Mouse (Mus musculus): Measurements from ENCODE around the gene Slk.
A peak's percentile ranks its signal among the peaks of the same experiment; 100 is the strongest.
"Not testable (repeated sequence)": the region's sequence is repeated elsewhere in the genome, so short reads cannot be mapped to it uniquely, and the experiment has no call there.

Slk gene

DNA sequence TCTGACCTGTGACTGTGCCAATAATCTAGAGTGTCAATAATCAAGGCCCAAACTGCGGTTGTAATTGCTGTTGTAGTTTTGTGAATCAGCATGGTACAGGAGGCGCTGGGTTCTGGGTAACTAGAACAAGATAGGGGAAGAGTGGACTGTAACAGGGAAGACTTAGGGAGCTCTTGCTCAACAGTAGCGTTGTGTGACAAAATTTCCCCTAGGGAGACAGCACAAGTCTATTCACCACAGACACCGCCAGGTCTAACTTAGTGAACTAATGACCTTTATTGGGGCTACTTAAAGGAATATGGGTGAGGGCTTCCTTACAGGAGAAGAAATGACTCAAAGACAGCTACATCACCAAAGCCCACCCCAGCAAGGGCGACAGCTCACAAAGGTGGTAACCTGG, 9.4 kb upstream of the Slk start:
- no peak for DNase-seq (ENCODE audit: low spot score in 2 of 2)

GRCm38 (mm10) chr19:47571981-47572380, 7.5 kb upstream of the Slk start:
- not testable (repeated sequence) for DNase-seq (ENCODE audit: low spot score in 2 of 2)

DNA sequence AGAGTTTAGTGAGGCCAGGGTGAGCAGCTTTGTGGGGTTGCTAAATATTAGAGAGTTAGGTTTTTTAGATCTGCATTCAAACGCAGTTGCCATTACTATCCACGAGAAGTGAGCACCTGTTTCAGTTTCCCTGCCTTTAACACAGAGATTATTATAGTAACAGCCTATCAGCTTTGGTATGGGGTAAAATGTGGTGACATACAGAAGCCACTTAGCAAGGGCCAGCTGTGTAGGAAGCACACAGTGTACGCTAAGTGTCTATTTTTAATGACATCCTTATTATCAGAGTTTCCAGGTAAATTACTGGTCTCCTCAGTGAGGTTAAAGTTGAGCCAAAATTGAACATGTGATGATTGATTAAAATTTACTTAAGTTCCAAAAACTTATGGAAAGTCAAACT, 5.8 kb upstream of the Slk start:
- no peak for DNase-seq (ENCODE audit: low spot score in 2 of 2)

DNA sequence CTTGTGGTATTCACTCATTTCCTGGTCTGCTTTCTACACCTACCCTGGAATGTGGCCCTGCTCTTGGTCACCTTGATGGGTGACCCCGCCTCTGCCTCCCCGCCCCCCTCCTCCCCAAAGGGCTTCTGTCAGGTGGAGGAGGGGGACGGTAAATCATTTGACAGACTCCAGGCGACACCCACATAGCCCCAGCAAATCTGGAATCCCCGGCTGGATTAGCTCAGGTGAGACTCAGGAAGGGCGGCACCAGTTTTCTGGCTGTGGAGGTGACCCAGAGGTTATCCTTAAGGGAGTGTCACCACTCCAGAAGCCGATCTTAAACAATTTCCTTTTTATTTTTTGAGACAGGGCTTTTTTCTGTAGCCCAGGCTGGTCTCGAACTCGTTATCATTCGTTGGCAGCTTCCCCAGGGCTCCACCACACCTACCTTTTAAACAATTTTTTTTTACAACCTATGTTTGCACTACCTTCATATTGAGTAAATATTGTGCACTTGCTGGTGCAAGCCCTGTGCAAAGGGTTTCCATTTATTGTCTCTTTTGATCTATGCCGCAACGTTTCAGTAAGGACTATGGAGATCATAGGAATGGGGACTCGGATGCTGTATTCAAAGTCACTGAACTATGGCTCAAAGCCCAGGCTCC, 775 bp upstream of the Slk start:
- peak in 1 of 2 experiments; percentile 44 for DNase-seq (ENCODE audit: low spot score in 2 of 2)

GRCm38 (mm10) chr19:47579788-47580631, 532 bp downstream of the Slk start:
- DNase-seq (ENCODE audit: low spot score in 2 of 2), result peak; percentile 50 to 62

DNA sequence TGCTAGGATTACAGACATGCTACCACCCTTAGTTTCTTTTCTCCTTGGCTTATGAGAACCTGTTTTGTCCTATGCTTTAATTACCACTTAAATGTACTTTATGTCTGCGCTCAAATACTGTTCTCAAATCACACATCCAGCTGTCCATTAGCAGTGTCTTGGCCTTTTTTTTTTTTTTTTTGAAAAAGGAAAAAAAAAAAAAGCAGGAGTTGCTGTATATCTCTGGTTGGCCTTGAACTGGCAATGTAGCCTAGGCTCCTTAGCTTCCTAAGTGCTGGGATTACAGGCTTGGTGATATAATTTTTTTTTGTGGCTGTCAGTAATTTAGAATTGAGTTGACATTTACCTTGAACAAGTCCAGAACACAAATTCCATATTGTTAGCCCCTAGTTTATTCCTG, 6.3 kb downstream of the Slk start:
- DNase-seq (ENCODE audit: low spot score in 2 of 2), result no peak

GRCm38 (mm10) chr19:47587009-47587408, 7.5 kb downstream of the Slk start:
- DNase-seq (ENCODE audit: low spot score in 2 of 2), result no peak

GRCm38 (mm10) chr19:47608513-47608912, 29.0 kb downstream of the Slk start:
- DNase-seq (ENCODE audit: low spot score in 2 of 2), result no peak

DNA sequence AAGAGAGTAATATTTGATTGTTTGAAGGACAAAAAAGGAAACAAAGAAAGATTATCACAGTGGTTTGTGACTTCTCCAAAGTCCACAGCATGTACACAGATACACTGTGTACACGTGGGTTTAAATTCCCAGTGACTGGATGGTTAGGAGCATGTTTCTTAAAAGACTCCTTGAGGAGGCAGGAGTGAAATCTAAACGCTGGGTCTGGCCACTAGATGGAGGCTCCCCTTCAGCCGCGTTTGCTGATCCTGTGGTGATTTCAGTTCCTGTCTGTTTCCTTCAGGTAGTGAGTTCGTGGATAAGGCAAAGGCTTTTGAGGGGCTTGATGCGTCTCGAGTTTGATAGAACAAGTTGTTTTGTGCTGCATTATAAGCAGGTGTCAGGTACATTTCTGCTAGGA, 34.0 kb downstream of the Slk start:
- no peak for DNase-seq (ENCODE audit: low spot score in 2 of 2)

DNA sequence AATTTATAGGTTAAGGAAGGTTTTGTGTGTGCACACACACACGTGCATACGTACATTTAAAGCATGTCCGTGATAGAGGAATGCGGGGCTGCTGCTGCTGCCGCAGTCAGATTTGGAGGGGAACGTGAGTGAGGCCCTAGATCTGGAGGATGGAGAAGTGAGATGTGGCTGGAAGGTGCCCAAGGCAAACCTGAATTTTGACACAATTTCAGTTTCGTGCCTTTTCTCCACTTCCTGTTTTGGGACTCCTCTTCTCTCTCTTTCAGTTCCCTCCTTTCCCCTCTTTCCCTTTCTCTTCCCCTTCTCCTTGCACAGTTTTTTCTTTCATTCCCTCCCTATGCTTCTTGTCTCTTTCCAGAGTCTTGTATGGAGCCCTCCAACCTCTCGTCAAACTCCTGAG, 42.0 kb downstream of the Slk start:
- DNase-seq (ENCODE audit: low spot score in 2 of 2), result no peak

- DNase-seq (ENCODE audit: low spot score in 2 of 2), result no peak
These were observed 45.6 kb downstream of the Slk start for GRCm38 (mm10) chr19:47624940-47625711.

DNA sequence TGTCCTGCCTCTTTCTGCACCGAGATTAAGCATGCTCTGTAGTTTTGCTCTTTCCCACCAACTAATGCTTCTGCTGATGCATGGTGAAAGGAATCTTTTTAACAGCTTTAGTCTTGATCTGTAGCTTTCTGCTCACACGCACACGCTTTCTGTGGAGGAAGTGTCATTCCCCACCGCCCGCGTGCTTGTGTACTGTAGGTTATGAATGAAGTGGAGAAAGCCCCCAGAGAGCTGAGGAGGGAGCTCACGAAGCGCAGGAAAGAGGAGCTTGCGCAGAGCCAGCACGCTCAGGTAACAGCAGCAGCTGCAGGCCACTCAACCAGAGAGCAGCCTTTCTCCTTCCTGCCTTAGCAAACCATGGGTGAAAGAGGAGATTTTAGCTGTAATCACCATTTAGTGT, 48.0 kb downstream of the Slk start:
- DNase-seq (ENCODE audit: low spot score in 2 of 2), result no peak

DNA sequence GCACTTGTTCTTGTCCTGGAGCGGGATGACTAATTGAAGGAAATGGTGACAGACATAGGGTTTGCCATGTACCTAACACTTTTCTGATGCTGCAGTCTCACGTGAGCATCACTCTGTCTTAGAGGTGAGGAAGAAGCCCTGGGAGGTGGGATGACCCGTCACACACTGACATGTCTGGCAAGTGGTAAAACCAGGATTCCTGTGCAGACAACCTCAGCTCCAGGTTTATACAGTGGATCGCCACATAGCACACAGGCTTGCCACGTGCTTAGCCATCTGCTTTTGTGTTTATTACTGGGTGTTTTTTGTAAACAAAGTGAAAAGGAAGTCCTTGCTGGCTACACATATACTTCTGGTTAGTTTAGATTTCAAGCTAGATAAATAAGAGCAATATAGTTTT, 49.6 kb downstream of the Slk start:
- no peak for DNase-seq (ENCODE audit: low spot score in 2 of 2)

DNA sequence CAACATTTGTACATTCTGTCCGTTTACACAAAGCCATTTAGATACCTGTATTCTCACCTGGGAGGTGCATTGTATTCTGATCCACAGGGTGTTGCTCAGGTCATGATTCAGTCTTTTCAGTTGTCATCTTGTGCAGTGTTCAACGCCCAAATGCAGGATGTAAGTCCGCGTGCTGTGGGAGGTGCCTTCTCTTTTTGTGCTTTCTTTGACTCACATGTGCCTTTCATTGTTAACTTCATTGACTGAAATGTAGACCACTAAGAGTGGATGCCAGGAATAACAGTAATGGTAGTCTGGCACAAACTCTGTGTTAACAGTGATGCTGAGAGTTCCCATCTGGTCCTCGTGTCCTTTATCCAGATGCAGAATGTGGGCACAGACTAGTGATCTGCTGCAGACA, 50.9 kb downstream of the Slk start:
- DNase-seq (ENCODE audit: low spot score in 2 of 2), result no peak

DNA sequence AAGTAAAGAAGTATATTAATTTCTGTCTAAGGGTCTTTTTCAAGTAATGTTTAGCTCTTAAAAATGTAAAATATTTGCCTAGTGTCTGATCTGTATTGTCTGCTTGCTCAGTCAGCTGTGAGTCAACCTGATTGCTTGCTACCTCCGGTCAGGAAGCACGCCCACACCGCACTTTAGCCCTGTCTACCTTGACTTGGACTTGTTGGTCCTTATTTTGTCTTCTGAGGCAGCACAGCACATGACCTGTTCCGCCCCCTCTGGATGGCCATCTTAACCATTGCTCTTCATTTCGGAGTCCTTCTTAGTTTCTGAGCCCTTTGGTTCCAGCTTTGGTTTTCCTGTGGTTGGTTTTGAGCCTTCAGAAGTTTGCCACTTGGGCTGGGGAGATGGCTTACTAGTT, 52.3 kb downstream of the Slk start:
- DNase-seq (ENCODE audit: low spot score in 2 of 2), result no peak

- no peak for DNase-seq (ENCODE audit: low spot score in 2 of 2)
These were observed 55.9 kb downstream of the Slk start for GRCm38 (mm10) chr19:47635380-47635779.

DNA sequence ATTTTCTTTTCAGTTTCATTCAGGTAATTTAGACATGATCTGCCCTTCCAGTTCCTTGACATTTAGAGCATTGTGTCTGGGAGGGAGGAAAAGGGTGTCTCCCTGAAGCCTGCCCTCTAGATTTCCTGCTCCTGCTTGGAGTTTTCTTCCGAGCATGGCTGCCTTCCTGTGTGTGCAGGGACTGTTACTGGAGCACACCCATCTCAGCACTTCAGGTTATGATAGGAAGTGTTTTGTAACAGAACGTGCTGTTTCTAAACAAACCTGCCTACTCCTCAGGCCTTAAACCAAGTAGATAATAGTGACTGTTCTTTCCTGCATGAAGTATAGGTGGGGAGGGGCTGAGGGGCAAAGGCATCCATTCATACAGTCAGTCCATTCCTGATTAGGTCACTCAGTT, 64.4 kb downstream of the Slk start:
- DNase-seq (ENCODE audit: low spot score in 2 of 2), result no peak

DNA sequence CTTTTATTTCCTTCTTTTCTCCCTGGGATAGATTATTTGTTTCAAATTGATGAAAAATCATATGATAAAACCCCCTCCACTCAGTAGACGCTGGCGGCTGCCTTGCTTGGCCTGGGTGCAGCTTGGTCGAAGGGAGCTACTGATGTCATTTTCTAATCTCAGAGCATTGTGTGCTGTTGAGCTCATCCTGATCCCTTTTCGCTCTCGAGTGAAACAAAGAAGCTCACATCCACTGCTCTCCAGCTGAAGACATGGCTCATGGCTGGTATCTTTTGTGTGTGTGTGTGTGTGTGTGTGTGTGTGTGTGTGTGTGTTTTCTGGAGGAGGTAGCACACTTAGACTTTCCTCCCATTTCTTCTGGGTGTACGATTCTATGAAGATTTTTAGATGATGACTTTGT, 66.1 kb downstream of the Slk start:
- no peak for DNase-seq (ENCODE audit: low spot score in 2 of 2)

DNA sequence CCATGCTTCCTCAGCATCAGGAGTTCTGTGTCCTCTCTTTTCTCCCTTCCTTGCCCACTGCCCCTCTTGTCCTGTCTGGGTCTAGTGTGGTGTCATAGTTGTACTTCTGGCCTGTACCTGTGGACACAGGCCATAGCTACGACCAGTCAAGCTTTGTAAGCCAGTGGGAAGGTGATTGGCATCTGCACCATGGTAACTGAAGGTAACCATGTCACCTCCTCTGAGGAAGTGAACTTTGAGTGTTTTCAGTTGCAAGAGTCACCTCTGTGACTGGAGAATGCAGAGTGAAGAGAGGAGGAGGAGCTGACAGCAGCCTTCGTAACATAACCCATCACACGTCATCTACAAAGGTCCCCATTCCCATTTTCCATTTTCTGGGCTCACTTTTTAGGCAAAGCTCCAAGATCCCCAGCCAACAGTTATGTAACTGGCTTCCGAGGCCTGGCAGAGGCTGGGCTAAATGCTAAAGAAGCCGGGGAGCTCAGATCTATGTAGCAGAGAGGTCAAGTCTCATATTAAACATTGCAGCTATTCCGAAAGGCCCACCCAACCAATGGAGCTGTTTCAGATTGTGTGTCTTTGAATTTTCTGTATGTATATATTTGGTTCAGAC, 67.1 kb downstream of the Slk start:
- DNase-seq (ENCODE audit: low spot score in 2 of 2), result no peak

DNA sequence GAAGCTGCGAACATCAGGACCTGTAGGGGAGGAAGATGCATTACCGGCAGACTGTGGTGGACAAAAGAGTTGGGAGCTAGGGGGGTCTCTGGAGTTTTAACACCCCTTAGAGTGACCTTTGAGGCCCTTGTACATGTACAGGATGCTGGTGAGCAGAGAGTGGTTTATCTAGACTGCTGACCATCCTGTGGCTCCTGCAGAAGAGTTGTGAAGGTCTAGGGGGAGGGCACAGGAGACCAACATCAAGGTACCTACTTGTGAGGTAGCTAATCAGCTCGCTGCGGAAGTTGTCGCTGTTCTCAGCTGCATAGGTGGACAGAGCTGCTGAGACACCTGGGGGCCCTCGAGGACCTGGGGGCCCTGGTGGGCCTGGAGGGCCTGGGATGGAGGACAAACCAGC, 69.6 kb downstream of the Slk start:
- DNase-seq (ENCODE audit: low spot score in 2 of 2), result no peak

GRCm38 (mm10) chr19:47650366-47651159, 71.1 kb downstream of the Slk start:
- no peak for DNase-seq (ENCODE audit: low spot score in 2 of 2)

GRCm38 (mm10) chr19:47651160-47651480, 71.6 kb downstream of the Slk start:
- DNase-seq (ENCODE audit: low spot score in 2 of 2), result no peak

All from spleen, postnatal 10 days (tissue).